Mouse (Mus musculus) small intestine, adult 2 months (tissue): Measurements from ENCODE around the gene Rpgrip1l.

Source experiments
- CTCF ChIP-seq: fragments of 200-500 bp; IDR thresholded peaks from 2 replicates; pipeline ENCODE4 v1.5.1; 2012; ENCODE audit warnings: low read depth, mild to moderate bottlenecking, control low read depth, inconsistent platforms, low read length, moderate library complexity, mixed read lengths; ENCODE audit not compliant: insufficient replicate concordance, insufficient read length; ENCODE audit errors: extremely low read depth
- POLR2A ChIP-seq: fragments of 200-500 bp; IDR thresholded peaks from 2 replicates; pipeline ENCODE4 v1.6.1; 2012; ENCODE audit warnings: low read depth, mild to moderate bottlenecking, control low read depth, inconsistent platforms, low read length, moderate library complexity

DNA sequence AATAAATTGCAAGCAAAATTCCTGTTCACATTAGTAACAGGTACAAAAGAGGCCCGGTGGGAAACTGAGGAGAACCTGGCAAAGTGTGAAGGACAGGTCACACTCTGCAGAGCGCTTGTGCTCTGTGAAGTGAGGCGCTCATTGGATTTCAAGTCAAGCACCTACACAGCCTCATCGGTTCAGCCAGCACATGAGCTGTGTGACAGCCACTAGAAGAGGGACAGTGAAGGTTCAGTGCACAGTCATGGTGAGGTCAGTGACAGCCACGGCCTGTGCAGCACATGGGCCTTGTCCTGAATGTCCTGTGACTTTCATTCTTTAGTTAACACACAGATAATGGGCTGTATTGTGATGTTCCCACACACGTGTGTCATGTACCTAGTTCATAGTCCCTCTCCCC lies 107.2 kb downstream of the Rpgrip1l start:
- TF ChIP-seq POLR2A (no peak), CTCF (no peak)
